Mouse (Mus musculus): Measurements from ENCODE around the gene Glipr1l1. TPM values are rescaled to one million over a fixed set of nuclear protein-coding genes. Genes with fewer than 3 reads are reported as not detected.
A peak's percentile ranks its signal among the peaks of the same experiment; 100 is the strongest.
"Not testable (repeated sequence)": the region's sequence is repeated elsewhere in the genome, so short reads cannot be mapped to it uniquely, and the experiment has no call there.

Gene Glipr1l1
- not detected for total RNA-seq (2021)

DNA sequence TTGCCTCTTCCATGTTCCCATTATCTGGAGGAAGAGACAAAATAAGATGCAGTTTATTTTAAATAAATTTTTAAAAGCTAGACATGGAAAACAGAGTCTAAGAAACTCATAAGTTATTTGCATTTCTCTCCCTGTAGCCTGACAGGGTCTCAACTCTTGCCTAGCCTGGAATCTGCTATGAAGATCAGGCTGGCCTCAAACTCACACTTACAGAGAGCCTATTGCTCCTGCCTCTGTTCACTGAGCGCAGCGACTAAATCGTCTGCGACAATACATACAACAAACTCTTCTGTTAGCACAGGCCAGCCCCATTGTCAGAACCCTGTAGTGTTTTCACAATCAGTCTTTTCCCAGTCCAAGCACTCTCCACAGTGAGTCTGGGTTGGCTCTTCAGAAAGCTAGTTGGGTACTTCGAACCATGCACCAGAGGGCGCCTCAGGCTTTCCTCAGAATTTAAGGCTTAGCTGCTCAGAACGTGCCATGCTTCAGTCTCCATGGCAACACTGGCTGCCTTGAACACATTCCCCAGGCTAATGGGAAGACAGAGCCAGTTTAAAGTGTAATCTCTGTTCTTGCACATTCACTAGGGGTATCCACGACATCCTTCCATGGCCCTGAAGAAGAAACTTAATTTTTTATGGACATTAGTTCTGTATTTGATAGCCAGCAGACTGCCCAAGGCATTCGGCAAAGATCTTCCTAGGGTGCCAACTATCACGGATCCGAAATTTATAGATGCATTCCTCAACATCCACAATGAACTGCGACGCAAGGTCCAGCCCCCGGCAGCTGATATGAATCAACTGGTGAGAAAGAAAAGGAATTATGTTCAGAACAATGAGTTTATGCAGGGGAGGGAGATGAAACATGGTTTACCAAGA lies at the start of gene Glipr1l1:
TSS of gene Glipr1l1 (plus strand) at position 488 of the 881 bp plus-strand sequence.
- intact Hi-C loops (cut with DNase I) = loop anchor here (5.0 kb wide), 2 partner anchors 47 to 102 kb away; partner anchors contain the start of genes Caps2 and Glipr1l3

DNA sequence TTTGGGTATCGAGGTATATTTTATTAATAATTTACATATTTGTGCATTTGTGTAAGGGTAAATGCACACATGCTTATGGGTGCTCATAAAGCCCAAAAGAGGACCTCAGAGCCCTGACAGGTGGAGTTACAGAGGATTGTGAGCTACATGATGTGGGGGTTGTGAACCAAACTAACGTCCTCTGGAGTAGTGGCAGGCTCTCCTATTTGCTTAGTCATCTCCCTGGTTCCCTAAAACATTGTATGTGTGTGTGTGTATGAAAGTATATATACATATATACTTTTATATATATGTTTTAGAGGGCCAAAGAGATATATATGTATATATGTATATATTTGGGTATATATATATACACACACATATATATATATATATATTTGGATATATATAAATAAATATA lies 36.4 kb upstream of the Glipr1l1 start:
- intact Hi-C loops (cut with DNase I) = no loop called here

More for the DNA sequence above, at the start of gene Glipr1l1:
- DNase-seq (ENCODE audit: extremely low spot score in 1 of 2, low spot score in 2 of 2) = peak; percentile 76 to 87

DNA sequence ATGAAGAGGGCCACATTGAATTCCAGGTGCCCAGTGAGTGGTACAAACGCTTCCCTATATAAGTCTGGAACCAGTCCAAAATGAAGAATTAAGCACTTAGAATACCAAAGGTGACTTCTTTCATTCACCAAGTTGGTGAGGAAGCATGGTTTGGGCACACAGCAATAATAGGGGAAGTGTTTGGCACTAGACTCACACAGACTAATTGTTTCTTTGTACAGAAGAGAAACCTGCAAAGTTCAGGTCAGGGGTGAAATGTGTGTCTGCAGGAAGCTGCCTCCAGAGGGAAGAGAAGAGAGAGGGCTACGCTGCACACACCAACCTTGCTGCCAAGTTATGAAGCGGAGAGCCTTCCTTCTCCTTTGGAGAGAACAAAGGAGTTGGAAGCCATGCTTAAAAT lies 31.3 kb upstream of the Glipr1l1 start:
- DNase-seq (ENCODE audit: extremely low spot score in 1 of 2, low spot score in 2 of 2); intact Hi-C loops (cut with DNase I): not testable (repeated sequence)

More for the DNA sequence above, 36.4 kb upstream of the Glipr1l1 start:
- no peak for DNase-seq (ENCODE audit: extremely low spot score in 1 of 2, low spot score in 2 of 2)

DNA sequence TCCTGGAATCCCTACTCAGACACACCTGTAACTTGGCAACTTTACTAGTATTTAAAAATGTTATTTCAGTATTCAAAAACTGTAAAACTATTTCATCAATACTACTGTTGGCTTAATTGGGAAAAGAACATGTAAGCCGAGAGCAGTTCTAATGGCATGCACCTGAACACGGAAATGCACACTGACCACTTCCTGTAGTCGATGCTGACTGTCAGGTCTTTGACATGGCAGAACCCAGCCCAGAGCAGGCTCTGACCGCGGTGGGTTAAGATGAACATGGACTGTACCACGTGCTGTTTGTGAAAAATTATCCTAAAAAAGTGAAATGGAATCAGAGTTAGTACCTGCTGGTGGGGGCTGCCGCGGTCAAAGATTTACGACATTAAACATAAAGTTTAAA lies 16.5 kb upstream of the Glipr1l1 start:
- DNase-seq (ENCODE audit: extremely low spot score in 1 of 2, low spot score in 2 of 2); intact Hi-C loops (cut with DNase I): not testable (repeated sequence)

DNA sequence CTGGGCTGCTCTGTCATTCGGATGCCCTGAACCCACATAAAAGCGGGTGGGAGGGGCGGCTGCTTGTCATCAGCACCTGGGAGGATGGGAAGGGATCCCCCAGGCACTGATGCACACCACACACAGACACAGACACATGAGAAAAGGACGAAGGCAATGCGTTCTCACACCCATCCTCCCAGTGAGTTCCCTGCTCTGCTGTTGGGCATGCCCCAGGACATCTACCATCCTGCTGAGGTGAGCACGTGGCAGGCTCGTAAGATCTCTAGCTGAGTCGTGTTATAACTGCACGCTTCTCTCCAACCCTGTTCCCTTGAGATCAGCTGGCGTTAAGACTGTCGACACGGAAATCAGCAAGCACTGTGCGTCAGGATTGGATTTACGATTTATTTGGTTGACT lies 15.7 kb upstream of the Glipr1l1 start:
- intact Hi-C loops (cut with DNase I); DNase-seq (ENCODE audit: extremely low spot score in 1 of 2, low spot score in 2 of 2): not testable (repeated sequence)

DNA sequence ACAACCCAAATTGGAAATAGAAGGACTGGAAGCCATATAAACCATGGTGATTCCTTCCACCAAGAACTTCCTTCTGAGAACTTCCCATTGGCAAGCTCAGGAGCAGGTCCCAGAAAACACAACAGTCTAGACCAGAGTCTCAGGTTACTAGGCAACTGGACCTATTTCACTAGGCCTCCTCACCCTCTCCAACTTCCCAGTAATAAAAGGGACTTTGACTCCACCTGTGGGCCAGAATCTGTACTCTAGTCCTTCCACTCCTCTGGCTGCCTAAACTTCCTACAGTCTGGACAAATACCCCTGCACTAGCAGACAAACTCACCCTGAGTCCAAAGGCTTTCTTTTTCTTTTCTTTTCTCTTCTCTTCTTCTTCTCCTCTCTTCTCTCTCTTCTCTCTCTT lies 8.8 kb upstream of the Glipr1l1 start:
- intact Hi-C loops (cut with DNase I) = no loop called here
- no peak for DNase-seq (ENCODE audit: extremely low spot score in 1 of 2, low spot score in 2 of 2)

DNA sequence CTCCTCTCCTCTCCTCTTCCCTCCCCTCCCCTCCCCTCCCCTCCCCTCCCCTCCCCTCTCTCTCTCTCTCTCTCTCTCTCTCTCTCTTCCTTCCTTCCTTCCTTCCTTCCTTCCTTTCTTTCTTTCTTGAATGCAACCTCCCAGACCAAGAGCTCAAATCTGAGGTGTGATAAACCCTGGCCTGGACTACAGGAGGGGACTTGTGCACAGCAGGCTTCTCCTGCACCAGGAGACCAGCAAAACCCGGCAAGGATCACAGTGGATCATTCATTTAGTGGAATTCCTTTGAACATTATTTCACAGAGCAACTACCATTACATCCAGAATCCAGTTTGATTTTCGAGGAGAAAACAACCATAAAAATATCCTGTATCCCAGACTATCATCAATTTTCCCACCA lies 8.0 kb upstream of the Glipr1l1 start:
- intact Hi-C loops (cut with DNase I) = not testable (repeated sequence)
- DNase-seq (ENCODE audit: extremely low spot score in 1 of 2, low spot score in 2 of 2) = peak in 1 of 2 experiments; percentile 18

DNA sequence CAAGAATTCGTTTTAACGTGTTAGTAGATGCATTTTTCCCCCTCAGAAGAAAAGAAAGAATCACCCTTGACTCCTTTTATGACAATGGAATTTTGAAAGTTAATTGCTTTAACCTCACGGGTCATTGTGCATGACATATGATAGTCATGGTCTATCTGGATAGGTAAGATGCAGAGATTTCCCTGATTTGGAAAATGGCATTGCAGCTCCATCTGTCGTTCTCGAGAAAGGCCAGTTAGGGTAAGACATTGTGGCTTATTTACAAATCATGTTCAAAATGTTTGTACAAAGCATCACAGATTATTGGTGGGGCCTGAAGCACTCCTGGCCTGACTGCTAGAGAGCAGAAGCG lies 570 bp downstream of the Glipr1l1 start:
- not testable (repeated sequence) for DNase-seq (ENCODE audit: extremely low spot score in 1 of 2, low spot score in 2 of 2)
- intact Hi-C loops (cut with DNase I) = loop anchor here (5.0 kb wide), 2 partner anchors 47 to 102 kb away; partner anchors contain the start of genes Caps2 and Glipr1l3

DNA sequence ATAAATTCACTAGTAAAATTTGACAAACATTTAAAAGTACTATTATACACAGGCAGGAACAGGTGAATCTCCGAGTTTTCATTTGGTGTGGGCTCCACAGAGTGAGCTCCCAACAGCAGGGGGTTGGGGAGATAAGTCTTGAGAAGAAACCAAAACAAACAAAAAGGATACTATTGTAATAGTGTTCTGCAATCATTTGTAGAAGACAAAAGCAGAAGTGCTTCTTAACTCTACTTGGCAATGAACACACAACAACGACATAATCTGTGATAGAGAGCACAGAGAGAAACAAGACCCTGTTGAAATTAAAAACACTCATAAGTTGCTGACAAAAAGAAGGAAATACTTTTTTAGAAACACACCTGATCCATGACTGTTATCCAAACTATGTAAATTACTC lies 20.1 kb downstream of the Glipr1l1 start:
- no peak for DNase-seq (ENCODE audit: extremely low spot score in 1 of 2, low spot score in 2 of 2)
- intact Hi-C loops (cut with DNase I) = no loop called here

DNA sequence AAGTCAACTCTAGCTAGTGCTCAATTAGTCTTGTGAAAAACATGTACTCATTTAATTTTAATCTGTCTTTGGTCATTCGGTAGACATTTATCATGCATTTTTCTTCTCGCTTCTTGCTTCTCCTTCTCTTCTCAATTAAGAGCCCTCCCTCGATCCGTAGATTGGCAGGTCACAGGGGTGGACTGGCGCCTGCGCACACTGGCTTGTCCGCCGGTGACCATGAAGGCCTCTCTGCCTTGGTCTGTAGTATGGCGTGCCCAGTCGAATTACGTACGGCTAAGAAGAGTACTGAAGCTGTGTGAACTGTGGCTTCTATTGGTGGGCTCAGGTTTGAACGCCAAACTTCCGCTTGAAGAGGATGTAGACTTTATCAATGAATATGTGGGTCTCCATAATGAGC lies 23.2 kb downstream of the Glipr1l1 start, which contains the start of gene Glipr1l2:
TSS of gene Glipr1l2 (plus strand) at position 198 of the 400 bp plus-strand sequence.
- no peak for DNase-seq (ENCODE audit: extremely low spot score in 1 of 2, low spot score in 2 of 2)
- intact Hi-C loops (cut with DNase I) = no loop called here

DNA sequence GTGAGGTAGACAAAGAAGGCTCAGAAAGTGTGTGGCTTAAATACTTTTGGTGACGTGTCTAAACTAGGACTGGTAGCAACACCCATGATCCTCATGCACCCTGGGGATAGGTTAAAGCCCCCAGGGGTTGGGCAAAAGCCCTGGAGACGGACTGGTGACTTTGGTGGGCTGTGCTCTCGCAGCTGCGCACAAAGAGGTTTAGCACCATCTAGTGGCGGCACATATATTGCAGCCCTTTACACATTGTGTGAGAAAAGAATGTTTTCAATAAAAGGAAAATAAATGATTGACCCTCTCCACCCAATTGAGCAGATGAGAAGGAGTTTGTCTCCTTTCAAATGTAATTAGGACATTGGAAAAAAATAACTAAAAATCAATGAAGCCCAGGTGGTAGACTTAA lies 45.8 kb downstream of the Glipr1l1 start:
- intact Hi-C loops (cut with DNase I) = loop anchor here (5.0 kb wide), 2 partner anchors 43 to 128 kb away; partner anchors contain the start of gene Glipr1l1
- peak; percentile 13 to 54 for DNase-seq (ENCODE audit: extremely low spot score in 1 of 2, low spot score in 2 of 2)

DNA sequence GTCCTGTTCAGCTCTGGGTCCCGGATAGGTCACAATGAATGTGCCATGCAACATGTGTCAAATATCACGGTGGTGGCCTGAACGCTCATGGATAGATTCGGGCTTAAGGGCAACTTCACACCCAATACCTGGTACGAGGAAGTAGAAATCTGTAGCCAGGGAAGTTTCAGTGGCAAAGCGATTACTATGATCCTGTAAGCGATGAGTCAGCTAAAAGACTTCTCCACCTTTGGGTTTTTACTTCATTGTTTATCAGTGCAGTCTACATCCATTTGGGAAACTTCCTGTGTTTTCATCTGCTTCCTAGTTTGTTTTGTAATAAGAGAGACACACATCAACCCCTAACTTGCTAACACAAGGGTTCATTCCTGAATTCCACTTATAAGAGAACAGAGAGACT lies 50.4 kb downstream of the Glipr1l1 start:
- intact Hi-C loops (cut with DNase I) = no loop called here
- no peak for DNase-seq (ENCODE audit: extremely low spot score in 1 of 2, low spot score in 2 of 2)

DNA sequence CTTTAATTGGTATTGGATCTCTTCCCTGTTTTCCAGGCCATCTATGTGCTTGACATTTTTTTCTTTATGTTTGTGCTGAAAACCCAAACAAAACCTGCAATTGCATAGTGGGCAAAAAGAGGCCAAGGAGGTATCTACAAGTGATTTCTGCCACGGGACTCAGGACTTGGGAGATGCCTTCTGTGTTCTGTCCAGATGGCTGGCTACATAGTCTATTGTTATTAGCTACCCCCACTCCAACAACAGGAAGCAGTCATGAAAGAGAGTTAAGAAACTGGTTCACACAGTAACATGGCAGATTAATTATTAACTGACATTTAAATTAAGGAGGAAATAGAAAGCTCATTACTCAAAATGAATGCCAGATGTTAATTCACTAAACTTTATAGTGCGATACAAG lies 65.1 kb downstream of the Glipr1l1 start:
- intact Hi-C loops (cut with DNase I); DNase-seq (ENCODE audit: extremely low spot score in 1 of 2, low spot score in 2 of 2): not testable (repeated sequence)

DNA sequence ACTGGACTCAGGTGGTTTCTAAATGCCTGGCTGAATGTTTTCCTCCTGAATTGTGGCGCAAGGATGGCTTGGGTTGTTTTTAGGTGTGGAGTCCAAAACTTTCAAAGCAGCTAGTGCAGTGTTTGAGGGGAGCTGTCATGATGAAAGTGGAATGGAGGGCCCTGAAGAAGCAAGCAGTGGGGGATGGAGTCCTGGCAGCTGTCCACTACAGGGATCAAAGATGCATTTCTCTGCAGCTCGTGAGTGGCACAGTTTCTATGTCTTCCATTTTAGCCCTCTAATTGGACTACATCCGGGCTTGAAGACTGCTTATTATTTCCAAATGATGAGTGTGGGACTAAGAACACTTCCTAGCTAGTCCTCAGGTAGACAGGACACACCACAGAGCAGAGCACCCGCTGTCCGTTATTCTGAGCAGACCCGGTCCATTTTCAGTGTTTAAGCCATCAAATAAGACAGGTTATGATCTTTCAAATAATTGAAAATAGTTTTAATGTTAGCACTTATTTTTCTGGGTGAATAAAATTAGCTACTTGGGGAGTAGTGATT lies 67.8 kb downstream of the Glipr1l1 start:
- intact Hi-C loops (cut with DNase I); DNase-seq (ENCODE audit: extremely low spot score in 1 of 2, low spot score in 2 of 2): not testable (repeated sequence)

Other genes with a start within 250 kb of the Glipr1l1 start
- gene Krr1, start 87.5 kb upstream of the Glipr1l1 start, total RNA-seq (2021) = 10 to 100 TPM; 31.6 to 32.3 TPM
- gene Glipr1, start 57.6 kb upstream of the Glipr1l1 start, total RNA-seq (2021) = 1 to 10 TPM; 1.1 to 1.8 TPM
- gene Glipr1l2, start 23.2 kb downstream of the Glipr1l1 start, total RNA-seq (2021) = not detected
- not detected for gene Glipr1l3, start 100.1 kb downstream of the Glipr1l1 start, total RNA-seq (2021)
- gene Caps2, start 103.4 kb downstream of the Glipr1l1 start, total RNA-seq (2021) = under 1 TPM; 0.15 to 0.59 TPM
- gene Kcnc2, start 210.9 kb downstream of the Glipr1l1 start, total RNA-seq (2021) = 10 to 100 TPM; 40.5 to 40.9 TPM